Mouse (Mus musculus): ENCODE data around the gene Galnt9. TPM values are rescaled to one million over a fixed set of nuclear protein-coding genes. Genes with fewer than 3 reads are reported as not detected.

Galnt9 gene
- polyA plus RNA-seq, 1 experiment from 2014 or later = 0.16 TPM

- Histone ChIP-seq H3K27ac (replicated peaks) (no peak overlapping the region), H3K27me3 (peaks cover 4% of the 10 kb centered on the region; the same call in 1 of the 2 replicates), H3K9ac (no peak overlapping the region), H3K9me3 (replicated peaks) (no peaks in the 10 kb centered on the region), H3K4me2 (no peak overlapping the region), H3K4me3 (replicated peaks) (no peak overlapping the region), H3K4me1 (replicated peaks) (no peaks in the 10 kb centered on the region), H3K36me3 (replicated peaks) (no peaks in the 10 kb centered on the region)
- 30% methylated on average over 2 of the region's 2 CpGs for WGBS (ENCODE audit: insufficient replicate concordance)
- ATAC-seq (ENCODE audit: insufficient read depth) = no peak
Measured at GRCm38 (mm10) chr5:110555198-110555597, 11.0 kb downstream of the Galnt9 start.

GRCm38 (mm10) chr5:110558368-110558767, 14.2 kb downstream of the Galnt9 start:
- Histone ChIP-seq H3K27me3 (no peaks in the 10 kb centered on the region), H3K4me2 (no peak overlapping the region), H3K9ac (no peak overlapping the region), H3K4me3 (replicated peaks) (no peak overlapping the region), H3K36me3 (replicated peaks) (no peaks in the 10 kb centered on the region), H3K9me3 (replicated peaks) (no peaks in the 10 kb centered on the region), H3K27ac (replicated peaks) (no peak overlapping the region), H3K4me1 (replicated peaks) (no peaks in the 10 kb centered on the region)
- 10% methylated on average over 8 of the region's 8 CpGs for WGBS (ENCODE audit: insufficient replicate concordance)
- no peak for ATAC-seq (ENCODE audit: insufficient read depth)

- no peaks in the 10 kb centered on the region for H3K4me1 ChIP-seq (replicated peaks)
- whole genome bisulfite sequencing (ENCODE audit: insufficient replicate concordance) = 65% methylated on average over 8 of the region's 8 CpGs
- no peaks in the 10 kb centered on the region for H3K36me3 ChIP-seq (replicated peaks)
- no peak for ATAC-seq (ENCODE audit: insufficient read depth)
- no peaks in the 10 kb centered on the region for H3K9me3 ChIP-seq (replicated peaks)
- no peak overlapping the region for H3K27ac ChIP-seq (replicated peaks)
- H3K9ac ChIP-seq = no peak overlapping the region
- H3K4me2 ChIP-seq = no peak overlapping the region
- H3K27me3 ChIP-seq = no peaks in the 10 kb centered on the region
- no peak overlapping the region for H3K4me3 ChIP-seq (replicated peaks)
Measured at GRCm38 (mm10) chr5:110559679-110560078, 15.5 kb downstream of the Galnt9 start.

- Histone ChIP-seq H3K9ac (no peak overlapping the region), H3K36me3 (replicated peaks) (no peaks in the 10 kb centered on the region), H3K27me3 (no peaks in the 10 kb centered on the region), H3K9me3 (replicated peaks) (no peaks in the 10 kb centered on the region), H3K4me3 (replicated peaks) (no peak overlapping the region), H3K4me2 (no peak overlapping the region), H3K27ac (replicated peaks) (no peak overlapping the region), H3K4me1 (replicated peaks) (peaks cover 10% of the 10 kb centered on the region)
- 66% methylated on average over 16 of the region's 16 CpGs for WGBS (ENCODE audit: insufficient replicate concordance)
- ATAC-seq (ENCODE audit: insufficient read depth) = no peak
Measured at GRCm38 (mm10) chr5:110562741-110563326, 18.7 kb downstream of the Galnt9 start.

GRCm38 (mm10) chr5:110564986-110565644, 21.0 kb downstream of the Galnt9 start:
- no peak overlapping the region for H3K27ac ChIP-seq (replicated peaks)
- H3K4me1 ChIP-seq (replicated peaks) = peaks cover 14% of the 10 kb centered on the region
- no peak for ATAC-seq (ENCODE audit: insufficient read depth)
- no peak overlapping the region for H3K4me3 ChIP-seq (replicated peaks)
- 51% methylated on average over 4 of the region's 4 CpGs for WGBS (ENCODE audit: insufficient replicate concordance)
- H3K4me2 ChIP-seq = no peak overlapping the region
- no peaks in the 10 kb centered on the region for H3K27me3 ChIP-seq
- H3K9me3 ChIP-seq (replicated peaks) = no peaks in the 10 kb centered on the region
- H3K36me3 ChIP-seq (replicated peaks) = no peaks in the 10 kb centered on the region
- H3K9ac ChIP-seq = no peak overlapping the region

- Histone ChIP-seq H3K4me3 (replicated peaks) (no peak overlapping the region), H3K36me3 (replicated peaks) (no peaks in the 10 kb centered on the region), H3K27me3 (no peaks in the 10 kb centered on the region), H3K4me1 (replicated peaks) (peaks cover 14% of the 10 kb centered on the region), H3K27ac (replicated peaks) (no peak overlapping the region), H3K9me3 (replicated peaks) (no peaks in the 10 kb centered on the region), H3K4me2 (no peak overlapping the region), H3K9ac (no peak overlapping the region)
- peak; percentile 78 for ATAC-seq (ENCODE audit: insufficient read depth)
- 42% methylated on average over 2 of the region's 2 CpGs for WGBS (ENCODE audit: insufficient replicate concordance)
Measured at GRCm38 (mm10) chr5:110567547-110567946, 23.4 kb downstream of the Galnt9 start.

- Histone ChIP-seq H3K27ac (replicated peaks) (no peak overlapping the region), H3K4me1 (replicated peaks) (no peaks in the 10 kb centered on the region), H3K4me2 (no peak overlapping the region), H3K27me3 (no peaks in the 10 kb centered on the region; the same call in 1 of the 2 replicates), H3K36me3 (replicated peaks) (no peaks in the 10 kb centered on the region), H3K9ac (no peak overlapping the region), H3K9me3 (replicated peaks) (no peaks in the 10 kb centered on the region), H3K4me3 (replicated peaks) (no peak overlapping the region)
- no peak for ATAC-seq (ENCODE audit: insufficient read depth)
- 52% methylated on average over 6 of the region's 6 CpGs for WGBS (ENCODE audit: insufficient replicate concordance)
Measured at GRCm38 (mm10) chr5:110574888-110575287, 30.7 kb downstream of the Galnt9 start.

- no peaks in the 10 kb centered on the region for H3K4me1 ChIP-seq (replicated peaks)
- no peaks in the 10 kb centered on the region for H3K36me3 ChIP-seq (replicated peaks)
- no peak for ATAC-seq (ENCODE audit: insufficient read depth)
- no peak overlapping the region for H3K9ac ChIP-seq
- no peak overlapping the region for H3K27ac ChIP-seq (replicated peaks)
- H3K27me3 ChIP-seq = no peaks in the 10 kb centered on the region; the same call in 1 of the 2 replicates
- no peak overlapping the region for H3K4me2 ChIP-seq
- WGBS (ENCODE audit: insufficient replicate concordance) = 64% methylated on average over 4 of the region's 4 CpGs
- H3K9me3 ChIP-seq (replicated peaks) = no peaks in the 10 kb centered on the region
- no peak overlapping the region for H3K4me3 ChIP-seq (replicated peaks)
Measured at GRCm38 (mm10) chr5:110579296-110579695, 35.1 kb downstream of the Galnt9 start.

GRCm38 (mm10) chr5:110580569-110581239, 36.5 kb downstream of the Galnt9 start:
- Histone ChIP-seq H3K9ac (no peak overlapping the region), H3K27ac (replicated peaks) (no peak overlapping the region), H3K27me3 (no peaks in the 10 kb centered on the region; the same call in 1 of the 2 replicates), H3K36me3 (replicated peaks) (no peaks in the 10 kb centered on the region), H3K4me1 (replicated peaks) (no peaks in the 10 kb centered on the region), H3K4me3 (replicated peaks) (no peak overlapping the region), H3K4me2 (no peak overlapping the region), H3K9me3 (replicated peaks) (no peaks in the 10 kb centered on the region)
- WGBS (ENCODE audit: insufficient replicate concordance) = 75% methylated on average over 19 of the region's 19 CpGs
- ATAC-seq (ENCODE audit: insufficient read depth) = no peak

GRCm38 (mm10) chr5:110582647-110583538, 38.7 kb downstream of the Galnt9 start:
- no peak overlapping the region for H3K4me3 ChIP-seq (replicated peaks)
- no peaks in the 10 kb centered on the region for H3K9me3 ChIP-seq (replicated peaks)
- no peak overlapping the region for H3K9ac ChIP-seq
- H3K36me3 ChIP-seq (replicated peaks) = no peaks in the 10 kb centered on the region
- no peak overlapping the region for H3K4me2 ChIP-seq
- H3K4me1 ChIP-seq (replicated peaks) = no peaks in the 10 kb centered on the region
- no peak for ATAC-seq (ENCODE audit: insufficient read depth)
- WGBS (ENCODE audit: insufficient replicate concordance) = 37% methylated on average over 10 of the region's 10 CpGs
- no peaks in the 10 kb centered on the region; the same call in 1 of the 2 replicates for H3K27me3 ChIP-seq
- H3K27ac ChIP-seq (replicated peaks) = no peak overlapping the region

- no peak overlapping the region for H3K4me3 ChIP-seq (replicated peaks)
- H3K4me2 ChIP-seq = no peak overlapping the region
- no peak overlapping the region for H3K9ac ChIP-seq
- no peaks in the 10 kb centered on the region for H3K36me3 ChIP-seq (replicated peaks)
- ATAC-seq (ENCODE audit: insufficient read depth) = no peak
- H3K27me3 ChIP-seq = 0 out of 2 replicates have a peak, but pooled peaks cover 3% of the 10 kb centered on the region
- no peaks in the 10 kb centered on the region for H3K9me3 ChIP-seq (replicated peaks)
- no peak overlapping the region for H3K27ac ChIP-seq (replicated peaks)
- no peaks in the 10 kb centered on the region for H3K4me1 ChIP-seq (replicated peaks)
Measured at GRCm38 (mm10) chr5:110587467-110587866, 43.3 kb downstream of the Galnt9 start.
